Mouse (Mus musculus): ENCODE results near the gene Gm20826.
"Not testable (repeated sequence)": the region's sequence is repeated elsewhere in the genome, so short reads cannot be mapped to it uniquely, and the experiment has no call there.

Gm20826 gene

DNA sequence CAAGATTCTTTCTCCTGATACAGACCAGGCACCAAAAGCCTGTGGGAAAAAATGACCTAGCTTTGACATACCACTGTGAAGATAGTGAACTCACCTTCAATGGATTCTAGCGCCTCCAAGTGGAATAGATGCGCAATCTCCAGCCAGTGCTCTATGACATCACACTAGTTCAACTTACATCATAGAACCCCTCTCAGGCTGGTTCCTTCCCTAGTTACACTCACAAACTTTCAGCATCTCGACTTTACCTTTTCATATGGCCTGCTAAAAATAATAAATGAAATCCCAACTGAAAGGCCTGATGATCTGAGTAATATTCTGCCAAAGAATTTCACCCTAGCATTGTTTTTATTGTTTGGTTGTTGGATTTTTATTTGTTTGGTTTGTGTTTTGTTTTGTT lies at the start of gene Gm20826:
Gene Gm20826, minus strand, starts transcription at position 101 of the 400 bp plus-strand sequence.
- DNase-seq (ENCODE audit: extremely low spot score, low read depth, low spot score): not testable (repeated sequence)

Measured in hindlimb bud, embryonic 11.5 days (tissue).